Mouse (Mus musculus) spleen, embryonic (tissue): ENCODE data around the gene Pgm5.

Source experiments
- CTCF ChIA-PET: fragments of 350-600 bp; sonication (Branson Sonifier 250); formaldehyde crosslinking; loops from one replicate; lab custom pipeline; 2022; lab: Charles Lee

Gene Pgm5

DNA sequence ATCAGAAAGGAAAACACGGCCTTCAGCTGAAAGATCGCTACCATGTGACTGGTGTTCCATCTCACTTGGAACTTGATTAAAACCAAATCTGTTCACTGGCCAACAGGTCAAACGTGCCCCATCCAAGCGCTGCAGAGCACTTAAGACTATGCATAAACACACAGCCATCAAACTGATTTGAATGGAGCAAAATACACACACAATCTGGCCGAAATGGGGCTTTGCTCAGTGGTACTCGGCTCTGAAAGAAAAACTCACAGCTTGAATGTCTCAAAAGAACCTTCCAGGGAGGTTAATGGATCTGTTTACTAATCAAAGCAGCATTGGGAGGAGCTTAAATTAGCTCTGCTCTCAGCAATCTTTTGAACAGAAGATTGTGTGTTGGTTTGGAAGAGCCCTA, 81.7 kb downstream of the Pgm5 start:
- CTCF ChIA-PET: no interaction called here

DNA sequence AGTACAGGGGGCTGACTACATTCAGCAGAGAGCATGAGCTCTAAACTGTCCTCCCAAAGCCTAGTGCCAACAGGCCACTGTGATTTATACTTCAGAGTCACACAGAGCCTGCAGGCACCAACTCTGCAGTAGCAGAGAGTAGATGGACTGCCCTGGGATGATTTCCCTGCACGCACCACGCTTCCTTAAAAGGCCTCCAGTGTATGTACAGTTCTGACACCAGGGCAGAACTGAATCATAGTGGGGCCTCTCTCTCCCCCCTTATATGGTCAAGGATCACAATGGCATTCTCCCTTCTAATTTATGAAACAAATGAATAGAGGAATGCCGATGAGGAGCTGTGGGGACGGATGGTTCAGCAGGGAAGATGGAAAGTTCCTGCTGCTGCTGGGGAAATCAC, 91.3 kb downstream of the Pgm5 start:
- CTCF ChIA-PET: no interaction called here

DNA sequence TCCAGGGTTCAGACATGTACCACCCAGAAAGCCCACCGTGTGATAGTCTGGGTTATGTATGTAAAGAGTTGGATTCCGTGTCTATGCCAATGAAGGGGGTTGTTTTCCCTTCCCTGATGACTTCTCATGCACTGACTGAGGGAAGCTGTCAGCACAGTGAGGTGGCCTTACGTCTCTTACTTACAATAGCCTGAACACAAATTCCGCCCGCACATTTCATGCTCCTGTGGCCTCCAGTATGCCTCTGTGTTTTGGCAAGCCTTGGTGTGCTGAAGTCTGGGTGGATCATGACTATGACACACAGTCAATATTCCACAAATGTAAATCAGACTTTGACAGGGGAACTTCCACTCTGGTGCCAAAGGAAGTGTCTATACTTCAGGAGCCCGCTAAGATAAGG, 94.3 kb downstream of the Pgm5 start:
- CTCF ChIA-PET: no interaction called here

DNA sequence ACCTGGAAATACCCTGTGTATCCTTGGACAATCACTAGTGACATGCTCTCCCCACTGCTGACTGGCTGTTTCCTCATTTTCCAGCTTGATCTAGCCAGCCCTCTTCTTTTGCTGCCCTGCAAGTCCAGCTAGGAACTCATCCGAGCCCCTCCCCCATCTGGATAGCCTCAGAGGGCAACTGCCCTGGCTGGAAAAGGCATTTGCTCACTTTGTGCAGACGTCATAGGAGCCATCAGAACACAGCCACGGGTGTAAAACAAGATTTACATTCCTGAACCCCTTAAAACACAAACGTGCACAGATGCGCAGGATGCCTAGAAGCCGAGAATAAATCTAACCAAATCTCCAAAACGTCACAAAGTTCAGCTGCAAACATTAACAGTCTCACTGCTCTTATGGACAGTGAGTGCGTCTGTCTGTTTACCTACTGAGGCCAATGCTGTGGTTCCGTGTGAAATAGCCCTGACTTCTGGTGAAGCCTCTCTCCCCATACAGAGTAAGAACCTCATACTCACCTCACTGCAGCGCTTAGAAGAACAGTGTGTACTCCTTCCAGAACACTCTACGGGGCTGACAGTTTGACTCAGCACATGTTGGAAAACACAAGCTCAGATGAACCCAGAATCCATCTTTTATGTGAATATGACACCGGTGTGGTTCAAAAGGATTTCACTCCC, 99.0 kb downstream of the Pgm5 start:
- CTCF ChIA-PET: no interaction called here

DNA sequence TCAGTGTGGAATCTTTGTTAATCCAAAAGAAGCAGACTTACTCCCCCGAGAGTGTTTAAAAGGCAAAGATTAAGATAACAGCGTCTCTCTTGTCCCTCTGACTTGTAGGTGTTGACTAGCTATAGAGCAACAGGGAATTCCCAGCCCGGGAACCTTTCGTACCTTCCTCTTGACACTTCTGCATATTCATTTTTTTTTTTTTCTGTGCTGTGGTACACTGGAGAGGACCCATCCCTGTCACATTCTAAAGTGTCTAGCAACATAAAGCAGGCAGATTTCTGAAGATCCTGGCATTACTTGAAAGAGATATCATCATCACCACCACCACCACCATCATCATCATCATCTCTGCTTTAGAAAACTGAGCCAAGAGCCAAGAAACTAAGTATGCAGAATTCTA, 105.0 kb downstream of the Pgm5 start:
- CTCF ChIA-PET: no interaction called here

DNA sequence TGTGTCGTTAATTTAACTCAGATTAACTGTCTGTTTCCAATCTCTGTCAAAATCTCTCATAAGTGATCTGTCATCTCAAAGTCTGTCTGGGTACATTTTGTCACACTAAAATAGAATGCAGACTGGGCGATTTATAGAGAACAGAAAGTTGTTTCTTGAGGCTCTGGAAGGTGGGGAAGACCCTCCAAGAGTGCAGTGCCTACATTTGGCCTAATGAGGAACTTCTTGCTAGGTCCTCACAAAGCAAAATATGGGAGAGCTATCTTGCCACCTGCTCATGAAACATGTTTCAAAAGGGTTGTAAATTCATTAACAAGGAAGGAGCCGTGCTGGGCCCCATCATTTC, 107.2 kb downstream of the Pgm5 start:
- CTCF ChIA-PET: no interaction called here

DNA sequence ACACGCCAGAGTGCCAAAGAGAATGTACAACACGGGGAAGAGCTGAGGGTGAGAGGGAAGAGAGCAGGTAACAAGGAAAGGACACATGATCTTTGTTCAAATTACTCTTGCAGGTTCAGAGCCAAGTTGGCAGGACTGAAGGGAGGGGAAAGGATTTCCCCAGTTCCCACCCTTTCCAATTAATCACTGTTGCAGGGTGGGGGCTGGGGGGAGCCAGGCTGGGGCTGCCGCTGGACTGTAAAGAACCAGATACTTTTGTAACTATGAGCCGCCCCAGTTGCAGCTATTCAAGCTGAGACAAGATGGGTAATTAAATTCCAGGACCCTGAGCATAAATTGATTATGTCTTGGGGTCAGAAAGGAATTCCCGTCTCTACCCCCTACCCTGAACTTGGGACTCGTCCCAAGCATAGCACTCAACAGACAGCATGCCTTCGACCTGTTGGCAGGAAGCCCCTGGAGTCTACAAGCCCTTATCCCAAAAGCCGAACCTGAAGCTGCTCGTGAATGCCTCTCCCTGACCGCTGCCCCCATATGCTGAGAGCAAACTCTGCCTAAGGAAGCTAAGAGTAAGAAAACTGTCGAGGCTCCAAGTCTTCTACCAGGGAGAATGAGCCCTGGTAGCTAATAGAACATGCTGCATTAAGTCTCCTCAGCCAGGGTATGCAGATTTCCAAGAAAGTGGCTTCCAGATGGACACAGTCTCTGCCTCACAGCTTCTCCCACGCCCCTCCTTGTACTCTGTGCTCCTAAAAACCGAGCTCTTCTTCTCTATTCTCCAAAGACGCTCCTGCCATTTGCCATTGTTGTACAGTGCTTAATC, 107.8 kb downstream of the Pgm5 start:
- CTCF ChIA-PET: no interaction called here

DNA sequence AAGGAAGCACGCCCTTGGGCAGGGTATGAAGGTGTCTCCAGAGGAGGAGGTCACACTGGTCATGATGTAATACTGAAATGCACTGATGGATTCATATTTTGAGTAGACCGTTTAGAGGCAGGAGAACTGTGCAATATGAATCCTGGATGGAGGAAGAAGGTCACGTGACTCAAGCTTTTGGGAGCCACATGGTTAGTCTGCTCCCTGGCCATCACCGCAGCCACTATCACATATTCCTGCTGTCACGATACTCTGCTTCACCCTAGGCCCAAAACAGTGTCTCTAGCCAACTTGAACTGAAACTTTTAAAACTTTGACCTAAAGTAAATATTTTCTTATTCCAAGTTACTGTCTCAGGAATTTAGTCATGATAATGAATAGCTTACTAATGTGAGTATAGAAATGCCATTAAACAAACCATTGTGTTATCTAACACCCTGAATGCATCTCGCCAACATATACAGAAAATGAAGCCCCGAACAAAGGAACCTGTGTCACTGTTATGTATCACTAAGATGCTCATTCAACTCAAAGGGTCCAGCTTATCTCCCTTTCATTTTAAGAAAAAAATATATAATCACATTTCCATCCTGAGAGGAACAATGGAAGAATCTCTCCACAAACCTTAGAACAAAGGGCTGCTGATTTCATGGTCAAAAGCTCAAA, 108.6 kb downstream of the Pgm5 start:
- CTCF ChIA-PET: no interaction called here

DNA sequence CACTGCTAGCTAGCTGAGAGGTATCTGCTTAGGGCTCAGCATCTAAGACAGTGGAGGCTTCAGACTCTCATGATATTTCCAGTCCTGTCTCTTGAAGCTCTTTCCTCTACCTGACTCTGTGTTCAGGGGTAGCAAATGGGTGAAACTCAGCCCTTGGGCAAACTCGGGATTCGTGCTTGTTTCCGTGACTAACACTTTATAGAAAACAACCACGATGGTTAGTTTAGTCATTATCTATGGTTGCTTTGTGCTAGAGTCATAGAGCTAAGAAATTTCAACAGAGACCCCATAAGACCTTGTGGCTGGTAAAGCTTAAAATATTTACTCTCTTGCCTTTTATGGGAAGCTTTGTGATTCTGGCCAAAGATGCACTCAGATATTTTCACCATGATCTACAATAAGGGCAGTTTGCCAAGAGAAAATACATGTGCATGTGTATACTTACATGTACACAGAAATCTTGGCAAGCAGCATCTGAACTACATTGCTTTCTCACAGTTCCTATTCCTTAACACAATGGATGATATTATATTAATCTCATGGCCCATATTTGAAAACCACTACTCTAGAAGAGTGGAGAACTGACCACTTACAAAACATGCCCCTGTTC, 115.3 kb downstream of the Pgm5 start:
- CTCF ChIA-PET: no interaction called here

DNA sequence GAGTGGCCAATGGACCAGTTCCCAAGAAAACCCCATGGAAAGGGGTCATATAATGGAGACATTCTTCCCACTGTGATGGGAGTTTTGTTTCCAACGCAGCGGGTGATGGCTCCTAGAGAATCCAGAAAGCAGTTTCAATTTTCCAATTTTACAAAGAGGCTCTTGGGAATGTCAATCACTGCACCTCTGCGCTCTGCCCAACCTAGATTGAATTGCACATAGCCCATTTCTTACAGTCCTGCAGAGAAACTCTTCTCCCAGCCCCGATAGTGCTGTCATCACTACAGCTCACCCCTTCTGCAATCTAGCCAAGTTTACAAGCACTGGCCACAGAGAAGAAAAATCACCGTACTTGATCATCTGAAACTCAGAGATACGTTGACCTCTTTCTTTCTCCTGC, 119.0 kb downstream of the Pgm5 start:
- CTCF ChIA-PET: no interaction called here

DNA sequence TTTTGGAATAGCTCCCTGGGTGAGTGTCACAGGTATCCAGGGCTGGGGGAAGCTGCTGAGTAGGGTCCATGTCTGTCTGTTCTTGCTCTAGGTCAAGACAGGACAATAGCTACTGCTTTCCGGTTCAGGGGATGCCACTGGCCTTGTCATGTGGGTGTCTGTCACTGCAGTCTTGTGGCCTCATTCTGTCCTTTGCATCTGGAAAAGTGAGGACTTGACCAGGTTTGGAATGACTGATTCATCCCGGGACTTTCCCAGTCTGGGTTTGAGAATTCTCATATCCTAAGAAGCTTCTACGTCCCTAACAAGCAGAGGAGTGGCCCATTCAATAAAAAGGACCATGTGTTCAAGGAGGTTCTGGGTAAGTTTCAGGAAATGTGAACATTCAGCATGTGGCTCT, 122.9 kb downstream of the Pgm5 start:
- CTCF ChIA-PET: no interaction called here

DNA sequence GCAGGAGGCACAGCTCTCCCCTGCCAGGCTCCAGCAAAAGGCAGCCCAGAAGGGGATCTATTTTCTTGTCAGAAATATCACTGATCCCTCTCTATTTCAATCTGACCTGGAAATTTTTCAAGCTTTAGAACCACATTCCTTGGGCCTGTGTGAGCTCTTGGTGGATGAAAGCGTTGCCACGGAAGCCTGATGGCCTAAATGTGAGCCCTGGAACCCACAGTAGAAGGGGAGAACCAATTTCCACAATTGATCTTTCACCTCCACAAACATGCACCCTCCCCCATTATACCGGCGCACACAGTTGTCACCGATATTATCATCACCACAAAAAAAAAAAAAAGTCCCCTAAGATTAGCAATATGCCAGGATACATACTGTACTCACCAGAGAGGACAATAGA, 123.6 kb downstream of the Pgm5 start:
- CTCF ChIA-PET: no interaction called here

DNA sequence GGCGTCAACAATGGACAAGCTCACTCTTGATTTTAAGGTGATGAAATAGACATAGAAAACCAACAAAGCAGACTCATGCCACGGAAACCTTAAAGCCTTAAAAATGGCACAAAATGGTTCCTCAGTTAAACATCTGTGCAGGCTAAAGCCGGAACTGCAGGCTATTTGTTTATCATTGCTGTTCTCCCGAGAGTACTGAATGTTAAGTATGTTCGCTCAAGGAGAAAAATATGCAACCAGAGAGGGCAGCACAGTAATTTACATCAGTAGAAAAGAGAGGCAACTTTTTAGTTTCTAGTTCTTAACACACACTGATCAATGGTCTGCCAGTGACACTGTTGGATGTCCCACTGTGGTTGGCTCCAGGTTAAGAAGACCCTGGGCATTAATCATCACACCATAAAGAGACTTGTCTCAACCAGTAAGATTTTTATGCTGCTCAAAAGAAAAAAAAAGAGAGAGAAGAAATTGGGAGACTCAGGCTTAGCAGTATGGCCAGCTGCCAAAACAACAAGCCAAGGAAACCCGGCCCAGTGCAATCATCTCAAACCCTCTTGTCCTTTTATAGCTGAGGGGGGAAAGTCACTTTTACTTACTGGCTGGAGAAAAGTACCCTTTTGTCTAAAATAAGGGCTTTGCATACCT, 126.0 kb downstream of the Pgm5 start:
- CTCF ChIA-PET: no interaction called here

DNA sequence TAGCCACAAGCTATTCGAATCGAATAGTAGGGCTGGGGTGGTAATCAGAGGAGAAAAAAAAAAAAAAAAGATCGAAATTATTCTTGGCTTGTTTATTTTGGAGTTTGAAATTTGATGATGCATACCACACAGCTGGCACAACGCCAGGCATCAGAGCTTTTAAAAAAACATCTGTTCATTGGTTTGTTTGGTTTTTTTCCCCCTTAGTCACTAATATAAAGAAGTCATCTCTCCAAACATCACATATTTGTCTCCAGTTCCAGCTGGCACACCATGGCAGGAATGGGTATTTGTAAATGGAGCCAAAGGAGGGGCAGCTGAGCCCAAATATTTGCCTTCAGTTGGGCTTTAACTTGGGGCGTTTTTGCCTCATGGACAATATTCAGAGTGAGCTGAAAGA, 131.0 kb downstream of the Pgm5 start:
- CTCF ChIA-PET: no interaction called here

DNA sequence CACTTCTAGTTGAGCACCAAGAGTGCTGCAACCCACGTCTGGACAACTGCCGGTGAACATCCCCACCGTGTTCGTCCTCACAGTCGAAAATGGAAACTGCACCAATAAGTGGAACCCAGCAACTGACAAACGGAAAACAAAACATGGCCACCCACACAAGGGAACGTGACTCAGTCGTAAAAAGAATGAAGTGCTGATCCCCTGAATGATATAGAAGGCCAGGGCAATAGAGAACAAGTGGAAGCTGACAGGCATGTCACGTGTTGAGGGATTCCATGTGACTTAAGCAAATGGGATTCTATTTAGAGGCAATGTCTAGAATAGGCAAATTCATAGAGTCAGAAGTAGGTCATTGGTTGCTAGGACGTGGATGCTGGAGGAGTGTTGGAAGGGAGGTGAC, 137.3 kb downstream of the Pgm5 start:
- CTCF ChIA-PET: no interaction called here

DNA sequence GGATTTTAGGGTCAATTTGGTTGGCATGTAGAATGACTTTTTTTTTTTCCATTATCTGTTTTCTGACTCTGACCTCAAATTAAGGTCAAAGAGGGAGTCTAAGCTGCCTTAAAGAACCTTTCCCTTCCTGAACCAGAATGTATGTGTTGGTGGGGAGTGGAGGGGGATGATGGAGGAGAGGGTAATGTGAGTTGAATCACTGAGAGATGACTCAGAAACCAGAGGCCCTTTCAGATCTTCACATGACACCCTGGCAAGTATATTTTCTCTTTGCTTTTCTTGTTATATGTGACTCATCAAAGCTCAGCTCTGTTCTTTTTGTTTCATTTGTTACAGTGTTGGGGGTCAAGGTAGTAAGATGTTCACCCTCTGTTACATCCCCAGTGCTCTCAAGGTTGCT, 141.2 kb downstream of the Pgm5 start:
- CTCF ChIA-PET: no interaction called here

DNA sequence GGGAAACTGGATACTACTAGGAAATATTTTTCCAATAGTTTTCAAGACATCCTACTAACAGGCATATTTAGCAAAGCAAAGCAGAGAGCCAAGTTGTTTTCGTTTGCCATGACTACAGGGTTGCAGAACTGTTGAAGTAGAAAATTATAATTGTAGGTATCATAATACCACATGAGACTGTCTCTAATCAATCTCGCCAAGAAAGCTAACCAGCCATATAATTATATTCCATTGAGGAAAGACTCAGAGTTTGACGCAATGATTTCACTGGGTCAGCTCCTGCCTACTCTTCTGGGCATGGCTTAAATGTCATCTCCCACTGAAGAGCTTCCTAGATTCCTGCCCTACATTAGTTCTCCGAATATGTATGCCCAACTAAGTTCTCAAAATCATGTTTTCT, 142.2 kb downstream of the Pgm5 start:
- CTCF ChIA-PET: no interaction called here

DNA sequence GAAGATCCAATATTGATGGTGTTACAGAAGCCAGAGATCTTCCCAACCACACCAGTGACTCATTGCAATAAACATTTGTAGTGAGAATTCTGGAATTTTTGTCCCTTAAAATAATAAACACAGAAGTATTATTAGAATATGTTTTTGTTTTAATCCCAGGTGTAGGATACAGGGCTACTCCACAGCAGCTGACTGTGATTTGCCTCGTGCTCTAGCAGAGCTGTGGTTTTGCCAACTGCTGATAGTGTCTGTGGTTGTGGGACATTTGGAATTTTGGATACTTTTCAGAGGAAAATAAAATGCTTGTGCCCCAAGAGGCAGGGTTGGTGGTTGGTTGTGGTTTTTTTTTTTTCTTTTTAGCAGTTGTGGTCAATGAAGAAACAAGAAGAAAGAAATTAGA, 143.6 kb downstream of the Pgm5 start:
- CTCF ChIA-PET: interaction anchor here (0.7 kb wide), 2 partner anchors 226 to 555 kb away, joined by 7 to 9 read pairs; no protein-coding TSS in a partner anchor

DNA sequence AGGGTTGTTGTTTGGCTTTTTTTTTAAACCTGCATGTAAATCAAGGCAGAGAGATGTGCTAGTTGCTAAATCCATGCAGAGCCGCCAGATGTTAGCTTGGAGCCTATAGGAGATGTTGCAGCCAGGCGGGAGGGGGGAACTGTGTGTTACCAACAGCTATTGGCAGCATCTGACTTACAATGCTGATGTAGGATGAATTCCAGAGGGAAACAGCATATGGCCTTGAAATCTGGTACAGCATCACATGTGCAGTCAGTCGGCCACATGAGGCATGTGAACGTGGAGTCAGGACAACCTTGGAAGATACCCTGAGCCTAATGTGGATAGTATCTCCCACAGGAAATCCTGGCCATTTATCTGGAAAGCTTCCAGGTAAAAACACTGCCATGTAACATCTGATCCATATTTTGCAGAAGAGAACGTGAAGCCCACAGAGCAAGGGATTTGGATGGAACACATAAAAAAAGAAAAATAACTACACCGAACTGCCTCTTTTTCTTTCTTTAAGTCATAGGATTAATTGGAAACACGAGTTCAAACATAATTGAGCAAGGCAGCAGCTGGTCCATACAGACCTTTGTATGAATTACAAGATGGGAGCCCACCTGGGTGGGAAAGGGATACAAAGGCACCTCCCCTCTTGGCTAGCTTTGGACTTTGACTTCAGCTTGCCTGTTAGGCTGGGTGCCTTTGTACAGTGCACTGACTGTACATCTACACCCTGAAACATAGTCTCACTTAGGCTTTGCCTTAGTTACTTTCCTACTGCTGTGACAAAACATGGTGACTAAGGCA, 145.2 kb downstream of the Pgm5 start:
- CTCF ChIA-PET: interaction anchor here (0.6 kb wide), 1 partner anchor 190 kb away, joined by 3 read pairs; no protein-coding TSS in a partner anchor

DNA sequence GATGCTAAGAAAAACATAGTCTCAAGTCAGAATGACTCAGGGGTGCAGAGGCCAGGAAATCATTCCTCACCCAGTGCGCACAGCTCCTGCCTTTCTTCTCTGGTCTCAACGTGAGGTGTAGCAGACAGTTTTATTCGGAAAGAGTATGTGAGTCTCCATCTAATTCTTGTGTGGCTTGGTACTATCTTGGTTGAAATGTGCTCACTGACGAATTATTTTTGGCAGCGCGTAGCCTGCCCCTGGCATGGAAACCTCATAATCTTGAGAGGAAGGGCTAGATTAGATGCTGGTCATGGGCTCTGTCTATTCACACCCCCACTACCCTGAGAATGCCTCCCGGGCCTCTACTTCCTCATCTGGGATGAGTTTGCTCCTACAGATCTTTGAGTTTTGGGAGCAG, 153.6 kb downstream of the Pgm5 start:
- CTCF ChIA-PET: no interaction called here
